Mouse (Mus musculus): ENCODE measurements around the gene Foxd1.

Foxd1 gene

DNA sequence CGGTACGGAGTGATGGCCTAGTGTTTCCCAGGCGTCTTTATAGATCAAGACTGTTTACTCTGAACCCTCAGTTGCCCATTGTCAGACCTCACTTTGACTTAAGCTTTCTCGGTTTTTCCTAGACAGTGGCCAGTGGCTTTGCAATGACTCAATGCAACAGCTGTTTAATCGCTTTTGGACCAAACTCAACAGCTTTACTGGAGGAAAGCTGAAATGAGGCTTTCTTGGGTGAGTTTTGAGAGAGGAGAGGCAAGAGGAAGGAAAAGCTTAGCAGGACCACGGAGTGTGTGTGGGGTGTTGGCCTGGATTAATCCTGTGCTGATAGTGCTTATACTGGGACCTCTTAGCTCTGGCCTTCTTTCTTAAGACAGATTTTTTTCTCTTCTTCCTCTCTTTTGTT, 36.3 kb downstream of the Foxd1 start:
- DNase-seq (ENCODE audit: low read depth, low spot score) = no peak
- Histone ChIP-seq H3K27me3 (ENCODE audit: control insufficient read depth, insufficient read depth, low read length, poor library complexity, severe bottlenecking) (no peaks in the 10 kb centered on the region), H3K36me3 (ENCODE audit: control insufficient read depth, insufficient read depth, low read length, poor library complexity, severe bottlenecking) (no peaks in the 10 kb centered on the region)

DNA sequence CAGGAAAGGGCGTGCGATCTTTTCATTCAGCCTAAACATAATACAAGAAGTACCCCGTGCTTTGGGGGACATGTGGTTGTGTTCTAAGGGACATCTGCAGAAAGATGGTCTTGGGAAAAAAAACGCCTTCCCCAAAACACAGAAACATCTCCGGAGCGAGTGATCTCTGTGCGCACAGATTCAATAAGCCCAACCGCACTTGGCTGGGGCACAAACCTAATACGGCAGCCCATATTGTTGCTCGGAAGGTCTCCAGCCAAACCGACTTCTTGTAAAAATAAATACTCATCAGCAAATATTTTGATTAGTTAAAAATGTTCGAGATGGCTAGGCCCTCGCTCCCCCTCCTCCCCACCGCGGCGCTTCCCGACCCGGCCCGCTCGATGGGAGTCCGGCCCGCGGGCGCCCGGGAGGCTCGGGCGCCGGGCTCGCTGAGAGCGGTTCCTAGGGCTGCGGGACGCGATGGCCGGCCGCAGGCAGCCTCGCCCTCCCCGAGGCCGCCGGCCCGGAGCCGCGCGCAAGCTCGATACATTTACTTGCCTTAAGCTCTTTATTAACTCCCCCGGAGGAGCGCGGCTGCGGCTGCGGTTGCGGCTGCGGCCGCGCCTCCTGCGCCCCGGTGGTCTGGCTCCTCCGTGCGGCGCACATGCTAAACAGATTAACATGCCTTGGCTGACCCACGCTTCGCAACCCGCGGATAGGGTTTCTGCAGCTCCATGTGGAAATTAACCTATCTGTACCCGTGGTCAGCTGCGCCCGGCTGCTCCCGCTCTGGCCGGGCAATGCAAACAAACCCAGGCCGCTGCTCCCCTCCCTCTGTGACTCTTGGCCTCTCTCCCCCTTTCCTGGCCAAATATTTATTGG, 37.0 kb downstream of the Foxd1 start:
- H3K27me3 ChIP-seq (ENCODE audit: control insufficient read depth, insufficient read depth, low read length, poor library complexity, severe bottlenecking) = no peaks in the 10 kb centered on the region
- no peak for DNase-seq (ENCODE audit: low read depth, low spot score)
- H3K36me3 ChIP-seq (ENCODE audit: control insufficient read depth, insufficient read depth, low read length, poor library complexity, severe bottlenecking) = no peaks in the 10 kb centered on the region

- Histone ChIP-seq H3K27me3 (ENCODE audit: control insufficient read depth, insufficient read depth, low read length, poor library complexity, severe bottlenecking) (no peaks in the 10 kb centered on the region), H3K36me3 (ENCODE audit: control insufficient read depth, insufficient read depth, low read length, poor library complexity, severe bottlenecking) (no peaks in the 10 kb centered on the region)
- no peak for DNase-seq (ENCODE audit: low read depth, low spot score)
Observed at GRCm38 (mm10) chr13:98391635-98391990, 37.6 kb downstream of the Foxd1 start.

- H3K27me3 ChIP-seq (ENCODE audit: control insufficient read depth, insufficient read depth, low read length, poor library complexity, severe bottlenecking) = no peaks in the 10 kb centered on the region
- no peak for DNase-seq (ENCODE audit: low read depth, low spot score)
- H3K36me3 ChIP-seq (ENCODE audit: control insufficient read depth, insufficient read depth, low read length, poor library complexity, severe bottlenecking) = no peaks in the 10 kb centered on the region
Observed at GRCm38 (mm10) chr13:98392031-98392430, 38.0 kb downstream of the Foxd1 start.

GRCm38 (mm10) chr13:98393356-98394070, 39.5 kb downstream of the Foxd1 start:
- DNase-seq (ENCODE audit: low read depth, low spot score) = no peak
- no peaks in the 10 kb centered on the region for H3K27me3 ChIP-seq (ENCODE audit: control insufficient read depth, insufficient read depth, low read length, poor library complexity, severe bottlenecking)
- no peaks in the 10 kb centered on the region for H3K36me3 ChIP-seq (ENCODE audit: control insufficient read depth, insufficient read depth, low read length, poor library complexity, severe bottlenecking)

Measured in splenic B cell, adult 2 months (primary cell).